Mouse (Mus musculus): ENCODE results near the gene Hoxb7.

Hoxb7 gene

DNA sequence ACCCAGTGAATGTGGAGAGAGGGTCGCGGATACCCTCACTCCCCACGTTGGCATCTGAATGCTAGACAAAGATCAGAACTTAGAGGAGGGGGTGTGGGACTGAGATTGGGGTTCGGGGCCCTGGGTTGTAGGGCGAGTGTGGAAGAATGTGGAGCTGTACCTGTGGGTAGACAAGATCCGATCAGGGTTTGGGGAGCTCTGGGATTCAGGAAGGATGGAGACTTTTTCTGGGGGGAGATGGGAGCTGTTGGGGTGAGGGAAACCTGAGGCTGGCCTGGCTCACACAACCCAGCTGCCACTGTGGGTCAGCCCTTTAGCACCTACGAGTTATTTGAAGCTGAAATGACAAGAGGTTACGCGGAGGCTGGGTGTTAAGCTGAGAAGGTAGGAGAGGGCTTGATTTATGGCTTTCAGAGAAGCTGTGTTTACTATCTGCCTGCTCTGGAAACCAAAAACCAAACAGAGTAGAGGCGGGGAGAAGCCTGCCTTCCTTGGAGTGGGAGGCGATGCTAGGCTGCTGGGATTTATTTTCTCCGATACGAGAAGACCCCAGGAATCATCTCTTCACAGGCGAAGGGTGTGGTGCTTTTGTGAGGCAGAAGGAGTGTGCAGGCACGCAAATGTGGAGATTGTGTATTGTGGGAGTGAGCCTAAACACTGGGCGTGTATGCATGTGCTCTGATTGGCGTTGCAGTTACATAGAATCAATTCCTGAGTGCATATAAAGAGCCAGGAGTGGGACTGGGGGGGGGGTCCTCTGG, 47.0 kb downstream of the Hoxb7 start:
- no peak for DNase-seq (ENCODE audit: low spot score in 2 of 2)

DNA sequence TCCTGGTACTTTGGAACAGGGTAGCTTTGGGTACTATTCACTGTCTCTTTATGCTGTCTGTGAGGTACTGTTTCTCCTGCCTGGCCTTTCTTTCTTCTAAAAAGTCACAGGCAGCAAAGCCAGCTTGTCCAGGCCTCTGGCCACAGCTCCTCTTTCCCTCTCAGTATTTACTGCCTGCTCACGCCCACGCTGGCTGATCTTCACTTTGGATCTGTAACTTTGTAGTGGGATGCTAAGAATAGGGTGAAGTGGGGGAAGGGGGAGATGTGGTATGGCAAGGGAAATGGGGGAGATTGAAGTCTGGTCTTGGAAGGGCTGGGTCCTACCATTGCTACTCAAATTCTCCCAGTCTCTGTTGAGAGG, 47.6 kb downstream of the Hoxb7 start:
- no peak for DNase-seq (ENCODE audit: low spot score in 2 of 2)

DNA sequence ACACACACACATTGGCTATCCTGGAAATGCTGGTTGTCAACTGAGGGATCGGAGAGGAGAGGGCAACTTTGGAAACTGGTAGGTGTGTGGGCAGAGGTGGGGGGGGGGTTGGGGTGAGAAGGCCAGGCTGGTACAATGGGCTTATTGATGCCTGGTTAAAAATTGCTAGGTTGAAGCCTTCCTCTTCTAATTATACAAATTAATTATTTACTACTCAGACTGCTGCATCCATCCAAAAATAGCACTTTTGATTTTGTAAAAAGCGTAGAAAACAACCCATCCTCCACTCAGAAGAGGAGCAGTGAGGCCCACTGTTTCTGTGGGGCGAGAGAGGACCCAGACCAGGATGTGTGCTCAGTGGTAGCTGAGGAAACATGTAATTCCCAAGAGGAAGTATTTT, 48.6 kb downstream of the Hoxb7 start:
- DNase-seq (ENCODE audit: low spot score in 2 of 2), result no peak

DNA sequence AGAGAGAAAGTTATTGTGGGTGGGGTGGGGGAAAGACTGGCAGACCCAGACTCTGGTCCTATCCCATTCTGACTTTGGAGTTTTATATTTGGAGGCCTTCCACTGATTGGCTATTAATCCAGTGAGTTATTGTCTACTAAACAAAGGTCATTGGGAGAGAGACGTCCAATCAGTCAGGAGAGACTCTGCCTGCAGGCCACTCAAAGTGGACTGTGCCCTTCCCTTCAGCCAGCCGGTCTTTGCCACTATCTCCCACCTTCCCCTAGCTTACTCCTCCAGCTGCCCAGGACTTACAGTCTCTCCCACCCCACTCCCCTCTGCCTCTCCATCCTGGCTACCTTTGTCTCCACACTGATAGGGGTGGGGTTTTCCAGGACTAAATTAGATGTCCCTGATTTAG, 50.2 kb downstream of the Hoxb7 start:
- DNase-seq (ENCODE audit: low spot score in 2 of 2), result no peak

DNA sequence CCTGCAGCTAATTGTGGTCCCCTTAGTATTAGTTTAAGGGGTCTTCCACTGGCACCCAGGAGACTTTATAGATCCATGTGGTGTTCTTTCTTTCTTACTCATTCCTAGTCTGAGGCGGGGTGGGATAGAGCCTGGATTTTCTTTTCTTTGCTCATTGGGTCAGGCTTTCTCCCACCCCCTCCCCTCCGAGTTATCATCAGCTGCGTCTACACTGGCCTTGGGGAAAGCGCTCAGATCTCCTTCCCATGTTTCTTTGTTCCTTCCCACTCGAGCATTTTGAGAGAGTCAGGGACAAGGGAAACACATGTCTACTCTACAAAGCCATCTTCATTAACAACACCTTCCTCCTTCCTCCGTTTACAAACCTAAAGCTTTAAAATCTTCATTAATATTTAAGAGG, 50.6 kb downstream of the Hoxb7 start:
- no peak for DNase-seq (ENCODE audit: low spot score in 2 of 2)

DNA sequence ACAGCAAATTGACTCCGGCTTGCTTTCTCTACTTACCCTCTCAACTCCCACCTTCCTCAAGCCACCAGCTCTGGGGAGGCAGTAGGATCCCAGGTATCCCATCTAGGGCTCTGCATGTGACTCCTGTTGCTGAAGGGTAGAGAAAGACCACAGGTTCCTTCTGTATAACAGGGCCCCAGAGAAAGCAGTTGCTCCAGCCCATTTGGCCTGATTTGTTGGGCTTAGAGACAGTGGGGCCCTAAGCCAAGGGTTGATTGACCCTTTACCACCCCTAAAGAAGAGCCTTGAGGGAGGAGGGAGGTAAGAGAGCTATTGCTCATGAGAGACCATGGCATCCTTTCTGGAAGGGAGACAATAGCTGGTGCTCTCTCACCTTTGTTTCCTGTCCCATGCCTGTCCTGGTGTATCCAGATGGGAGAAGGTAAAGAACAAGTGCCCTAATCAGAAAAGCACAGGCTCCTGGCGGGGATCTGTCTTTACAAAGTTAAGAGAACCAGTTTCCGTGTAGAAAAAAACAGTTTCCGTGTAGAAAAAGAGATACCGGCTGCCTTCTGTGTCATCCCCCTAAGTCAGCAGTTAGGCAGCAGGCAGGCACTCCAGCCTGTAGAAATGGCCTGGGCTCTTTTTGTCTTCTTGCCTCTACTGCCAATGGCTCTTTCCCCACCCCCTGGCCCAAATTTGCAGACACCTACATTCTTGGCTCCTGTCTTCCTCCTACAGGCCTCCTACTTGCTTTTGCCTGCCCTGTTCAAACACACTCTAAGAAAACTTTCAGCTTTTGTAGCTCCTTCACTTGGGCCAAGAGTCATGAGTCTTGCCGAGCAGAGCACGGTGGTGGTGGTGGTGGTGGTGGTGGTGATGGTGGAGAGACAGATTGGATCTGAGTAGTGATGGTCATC, 52.8 kb downstream of the Hoxb7 start:
- no peak for DNase-seq (ENCODE audit: low spot score in 2 of 2)

All from urinary bladder, adult 18-20 months (tissue).